Mouse (Mus musculus) lung, adult 18-20 months (tissue): ENCODE results near the gene Homer2.
A peak's percentile ranks its signal among the peaks of the same experiment; 100 is the strongest.

ENCODE experiments used
- DNase-seq, 2 experiments: peaks; one replicate each; pipeline ENCODE4 v3.0.0; 2022; ENCODE audit warnings: mixed read lengths in 2 of 2

Gene Homer2

DNA sequence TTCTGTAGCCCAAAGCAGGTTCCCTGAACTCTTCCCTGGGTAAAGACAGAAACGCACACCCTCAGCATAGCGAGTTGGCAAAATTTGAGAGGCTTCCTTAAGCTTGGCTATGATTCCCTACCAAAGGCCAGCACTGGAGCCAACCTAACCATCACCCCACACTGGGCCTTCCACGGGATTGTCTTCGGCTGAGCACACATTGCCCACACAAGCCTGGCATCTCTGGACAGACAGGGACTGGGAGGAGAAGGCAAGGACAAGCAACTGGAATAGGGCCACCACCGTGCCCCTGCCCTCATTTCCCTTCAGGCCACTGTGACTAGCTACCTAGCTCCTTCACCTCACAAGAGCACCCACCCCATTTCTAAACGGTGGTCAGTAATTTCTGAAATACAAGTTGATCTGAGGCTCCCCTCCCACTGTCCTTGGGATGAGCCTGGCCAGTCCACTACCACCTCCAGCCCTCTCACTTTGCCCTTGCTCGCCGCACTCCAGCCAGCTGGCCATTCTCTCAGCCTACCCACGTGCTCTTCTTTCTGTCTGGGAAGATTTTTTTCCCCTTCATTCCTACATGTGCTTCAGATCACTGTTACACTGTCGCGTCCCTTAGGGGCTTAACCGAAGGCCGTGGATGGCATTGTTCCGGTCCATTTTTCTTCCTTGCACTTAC is at the start of gene Homer2:
Homer2 (minus strand) TSS at position 57 of the 670 bp plus-strand sequence.
- no peak for DNase-seq

DNA sequence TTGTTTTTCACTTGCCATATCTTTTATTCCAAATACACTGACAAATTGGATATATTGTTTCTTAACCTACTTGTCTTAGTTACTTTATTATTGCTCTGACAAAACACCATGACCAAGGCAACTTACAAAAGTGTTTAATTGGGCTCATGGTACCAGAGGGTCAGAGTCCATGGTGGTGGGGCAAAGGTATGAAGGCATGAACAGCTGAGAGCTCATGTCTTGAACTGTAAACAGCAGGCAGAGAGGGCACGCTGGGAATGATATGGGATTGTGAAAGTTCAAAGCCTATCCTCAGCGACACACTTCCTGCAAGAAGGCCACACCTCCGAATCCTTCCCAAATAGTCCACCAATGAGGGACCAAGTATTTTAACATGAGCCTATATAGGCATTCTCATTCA is 40.6 kb upstream of the Homer2 start:
- no peak for DNase-seq

DNA sequence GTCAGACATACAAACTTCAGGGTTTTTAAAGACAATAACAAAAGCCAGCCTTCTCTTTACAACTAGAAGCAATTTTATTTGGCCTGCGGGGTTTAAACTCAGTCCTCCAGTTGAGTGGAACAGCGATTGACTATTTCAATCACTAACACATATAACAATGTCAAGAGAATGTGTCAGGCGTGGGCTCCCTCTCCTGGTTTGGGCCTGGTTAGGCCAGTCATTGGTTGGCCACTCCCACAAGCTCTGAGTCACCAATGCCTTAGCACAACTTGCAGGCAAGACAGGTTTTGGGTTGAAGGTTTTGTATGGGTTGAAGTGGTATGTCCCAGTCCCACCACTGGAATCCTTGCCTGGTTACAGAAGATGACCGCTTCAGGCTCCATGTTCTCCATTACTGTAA is 36.8 kb upstream of the Homer2 start:
- DNase-seq, result peak; percentile 45 to 63

DNA sequence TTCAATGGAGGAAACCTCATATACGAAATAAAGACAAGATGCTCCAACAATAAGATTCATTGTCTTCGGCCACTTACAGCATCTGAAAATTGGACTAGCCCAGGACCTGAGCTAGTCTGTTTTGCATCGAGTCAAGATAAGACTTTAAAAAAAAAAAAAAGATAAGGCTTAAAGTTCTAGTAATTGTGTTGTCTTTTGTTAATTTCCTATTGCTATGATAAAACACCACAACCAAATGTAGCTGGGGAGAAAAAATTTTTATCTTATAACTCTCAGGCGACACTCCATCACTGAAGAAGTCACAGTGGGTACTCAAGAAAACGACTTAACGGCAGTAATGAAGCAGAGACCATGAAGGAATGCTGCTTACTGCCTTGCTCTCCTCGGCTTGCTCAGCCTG is 32.7 kb upstream of the Homer2 start:
- DNase-seq, result no peak

DNA sequence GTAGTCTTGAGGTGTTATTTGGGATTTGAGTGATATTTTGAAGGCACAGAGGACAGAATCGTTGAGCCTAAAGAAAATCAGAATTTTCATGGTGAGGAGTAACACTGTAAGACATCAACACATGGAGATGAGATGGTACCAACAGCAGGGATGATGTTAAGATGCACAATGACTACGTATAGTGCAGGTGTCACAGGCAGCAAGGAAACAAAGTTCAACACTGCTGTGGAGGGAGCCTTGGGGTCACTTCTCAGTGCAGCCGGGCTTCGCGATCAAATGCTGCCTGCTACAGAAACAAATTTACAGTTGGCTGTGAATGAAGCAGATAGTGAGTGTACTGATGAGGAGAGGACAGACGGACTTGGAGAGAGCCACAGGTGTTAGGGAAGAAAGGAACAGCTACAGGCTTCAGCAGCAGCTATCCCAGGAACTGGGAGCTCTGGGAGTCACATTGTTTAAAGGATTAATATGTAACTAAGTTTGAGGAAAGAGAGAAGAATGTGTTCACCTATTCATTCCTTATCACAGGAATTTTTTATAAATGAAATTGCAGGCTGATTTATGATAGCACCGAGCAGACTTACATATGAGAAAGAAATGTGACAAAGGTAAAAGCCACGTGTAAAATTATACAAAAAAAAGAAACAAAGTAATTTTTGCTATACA is 31.5 kb upstream of the Homer2 start:
- no peak for DNase-seq

DNA sequence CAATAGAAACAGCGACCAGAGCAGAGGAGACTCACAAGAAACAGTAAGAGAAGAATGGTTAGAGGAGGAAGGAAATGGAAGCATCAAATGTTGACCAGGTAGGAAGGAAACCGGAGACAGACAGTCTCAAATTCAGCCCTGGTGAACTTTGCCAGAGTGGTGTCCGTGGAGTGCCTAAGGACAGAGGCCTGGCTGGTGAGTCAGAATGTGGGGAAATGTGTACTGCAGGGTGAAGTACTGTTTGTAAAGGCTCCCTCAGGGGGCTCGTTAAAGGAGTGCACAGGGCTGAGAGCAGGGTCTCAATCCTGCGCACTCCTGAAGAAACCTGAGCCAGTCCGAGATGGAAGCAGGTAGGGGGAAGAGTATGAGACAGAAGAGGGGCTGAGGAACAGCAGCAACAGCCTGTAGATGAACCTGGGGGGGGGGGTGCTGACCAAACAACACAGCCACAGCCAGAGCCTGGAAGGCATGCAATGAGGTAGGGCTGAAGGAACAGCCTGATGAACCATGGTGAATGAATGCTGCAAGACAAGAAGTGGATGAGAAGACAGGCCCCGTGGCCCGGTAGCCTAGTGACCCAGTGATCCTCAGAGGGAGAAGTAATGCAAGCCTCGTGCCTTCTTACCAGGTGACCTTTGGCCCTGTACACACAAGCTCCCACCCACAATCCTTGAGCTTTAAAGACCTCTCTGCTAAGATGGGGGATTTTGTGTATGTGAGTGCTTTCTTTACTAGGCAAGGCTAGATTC is 28.1 kb upstream of the Homer2 start:
- no peak for DNase-seq

DNA sequence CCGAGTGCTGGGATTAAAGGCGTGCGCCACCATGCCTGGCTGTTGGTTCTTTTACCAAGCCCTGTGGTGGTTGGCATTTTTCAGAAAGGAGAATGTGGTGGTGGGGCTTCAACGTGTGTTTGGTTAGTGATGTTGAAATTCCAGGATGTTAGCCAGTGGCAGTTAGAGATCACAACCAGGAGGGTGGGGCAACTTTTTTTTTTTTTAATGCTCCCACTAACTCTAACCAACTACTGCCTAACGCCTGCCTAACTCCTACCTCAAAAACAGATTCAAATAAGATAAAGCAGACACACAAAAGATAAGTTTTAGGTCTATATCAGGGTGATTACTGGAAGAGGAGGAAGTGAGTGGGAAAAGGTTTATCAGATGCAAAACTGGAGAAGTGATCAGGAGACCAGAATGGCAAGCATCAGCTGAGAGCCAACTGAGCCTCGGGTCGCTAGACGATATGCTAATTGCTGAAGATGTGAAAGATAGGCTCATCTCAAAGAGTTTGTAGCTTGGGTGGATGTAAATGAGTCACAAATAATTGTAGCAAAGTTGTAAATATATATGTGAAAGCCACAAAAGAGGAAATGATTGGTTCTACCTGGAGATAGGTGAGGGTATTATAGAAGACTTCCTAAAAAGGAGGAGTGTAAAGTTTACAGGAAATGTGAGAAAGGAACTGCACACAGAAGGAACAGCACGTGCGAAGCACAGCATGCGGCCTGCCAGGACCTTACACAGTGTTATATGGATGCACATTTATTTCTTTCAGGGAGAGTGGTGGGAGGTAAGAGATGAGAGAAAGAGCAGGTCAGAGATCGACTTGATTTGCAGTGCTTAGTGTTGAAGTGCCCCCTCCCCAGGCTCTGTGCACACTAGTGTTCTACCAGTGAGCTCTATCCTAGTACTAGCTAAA is 25.1 kb upstream of the Homer2 start:
- DNase-seq, result no peak

DNA sequence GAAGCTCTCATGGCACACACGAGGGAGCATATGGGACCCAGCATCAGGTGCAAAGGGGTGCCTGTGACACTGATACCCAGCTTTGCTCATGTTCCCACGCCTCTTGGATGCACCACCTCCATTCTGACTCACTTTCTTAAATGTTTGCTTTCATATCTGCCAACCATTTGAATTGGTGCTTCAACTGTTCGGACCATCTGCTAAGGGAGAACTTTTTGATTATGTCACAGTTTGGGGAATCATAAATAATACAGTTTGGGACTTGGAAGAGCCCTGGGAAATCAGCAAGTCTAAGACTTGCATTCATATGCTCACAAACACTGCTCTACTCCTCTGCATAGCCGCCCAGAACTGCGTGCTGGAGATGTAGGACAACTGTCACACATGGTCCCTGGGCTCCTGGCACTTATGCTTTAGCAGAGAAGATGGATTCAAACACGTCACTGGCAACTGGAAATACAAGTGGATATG is 23.9 kb upstream of the Homer2 start:
- no peak for DNase-seq

DNA sequence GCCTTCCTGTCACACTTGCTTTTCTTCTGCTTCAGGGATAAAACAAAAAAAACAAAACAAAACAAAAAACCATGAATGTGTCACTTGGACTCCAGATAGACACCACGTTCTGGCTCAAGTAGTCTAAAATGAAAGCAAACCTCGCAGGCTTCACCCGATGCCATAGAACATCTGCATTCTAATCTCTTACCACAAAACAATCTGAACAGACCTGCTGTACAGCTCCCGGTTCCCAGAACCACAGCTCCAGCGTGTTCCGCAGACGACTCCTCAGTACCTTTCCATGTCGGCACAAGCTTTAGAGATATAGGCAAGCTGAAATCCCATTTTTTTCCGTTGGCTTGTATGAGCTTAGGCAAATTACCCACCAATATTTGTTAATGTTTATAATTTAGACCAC is 22.5 kb upstream of the Homer2 start:
- DNase-seq, result no peak

DNA sequence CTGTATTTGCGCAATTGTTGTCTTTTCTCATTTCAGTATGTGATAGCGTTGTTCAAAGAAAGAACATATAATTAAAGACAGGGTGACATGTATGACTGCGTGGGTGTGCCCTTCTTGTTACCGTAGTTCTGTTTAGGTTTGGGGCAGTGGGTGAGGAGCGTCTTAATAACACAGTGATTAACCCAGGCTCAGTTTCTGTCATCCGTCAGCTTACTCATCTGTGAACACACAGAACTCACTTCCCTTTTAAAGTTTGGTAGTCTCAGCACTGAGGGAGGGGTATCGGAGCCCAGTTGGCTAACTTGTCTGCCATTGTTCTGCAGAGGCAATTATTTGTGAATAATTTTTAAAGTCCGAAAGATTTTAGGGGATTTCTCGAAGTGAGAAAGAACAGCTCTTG is 20.4 kb upstream of the Homer2 start:
- DNase-seq, result no peak

DNA sequence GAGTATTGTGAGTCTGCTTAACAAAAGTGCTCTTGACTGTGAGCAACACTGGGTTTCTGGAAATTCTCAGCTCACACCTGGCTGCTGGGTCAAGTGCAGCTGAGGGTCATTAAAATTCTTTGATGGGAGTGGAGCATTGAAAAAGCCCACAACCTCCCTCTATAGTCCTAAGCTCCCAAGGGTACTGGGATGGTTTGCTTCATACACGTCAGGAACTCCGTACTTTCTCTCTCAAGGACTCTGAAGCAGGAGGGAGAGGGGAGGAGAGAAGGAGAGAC is 19.3 kb upstream of the Homer2 start:
- peak; percentile 33 to 58 for DNase-seq

DNA sequence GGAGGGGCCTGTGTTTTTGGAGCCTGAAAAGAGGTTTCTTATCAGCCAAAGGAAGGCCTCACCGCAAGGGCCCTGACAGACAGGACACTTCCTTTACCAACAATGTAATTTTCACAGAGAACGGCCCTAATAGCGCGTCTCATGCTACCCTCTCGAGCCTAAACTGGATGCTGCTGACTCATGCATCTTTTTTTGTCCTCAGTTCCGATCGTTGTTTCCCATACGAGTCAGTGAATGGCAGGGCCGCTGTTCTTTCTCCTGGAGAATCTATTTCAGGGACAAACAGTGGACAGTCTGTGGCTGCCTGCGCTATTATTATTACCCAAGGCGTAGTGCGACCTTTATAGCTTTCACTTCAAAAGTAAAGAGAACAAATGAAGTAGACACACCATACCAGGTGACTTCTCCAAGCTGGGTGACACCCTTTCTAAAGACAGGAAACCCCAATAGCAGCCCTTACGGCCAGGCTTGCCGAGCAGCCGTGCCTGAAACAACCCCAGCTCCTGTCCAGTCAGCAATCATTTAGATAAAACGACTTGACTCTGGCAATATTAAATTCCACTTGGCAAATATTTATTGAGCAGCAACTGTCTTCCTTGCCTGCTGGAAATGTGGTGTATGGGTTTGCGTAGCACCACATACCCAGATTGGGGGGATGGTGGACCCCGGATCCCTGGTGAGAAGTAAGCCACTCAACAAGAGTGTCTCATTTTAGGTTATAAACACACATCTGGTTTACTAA is 18.8 kb upstream of the Homer2 start:
- DNase-seq, result no peak

DNA sequence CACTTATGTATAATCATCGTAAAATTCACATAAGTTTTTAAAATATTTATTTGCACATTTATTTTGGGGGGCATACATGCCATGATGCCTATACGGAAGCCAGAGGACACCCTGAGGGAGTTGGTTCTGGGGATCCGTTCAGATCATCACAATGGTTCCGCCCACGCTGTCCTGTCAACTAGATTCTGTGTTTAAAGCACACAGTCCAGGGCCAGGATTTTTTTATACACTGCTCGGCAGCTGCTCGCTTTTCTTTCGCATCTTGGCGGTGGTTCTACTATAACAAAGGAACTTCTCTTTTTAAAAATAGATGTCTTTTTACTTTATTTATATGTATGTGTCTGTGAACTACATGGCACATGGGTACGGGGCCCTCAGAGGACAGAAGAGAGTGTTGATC is 16.5 kb upstream of the Homer2 start:
- no peak for DNase-seq

DNA sequence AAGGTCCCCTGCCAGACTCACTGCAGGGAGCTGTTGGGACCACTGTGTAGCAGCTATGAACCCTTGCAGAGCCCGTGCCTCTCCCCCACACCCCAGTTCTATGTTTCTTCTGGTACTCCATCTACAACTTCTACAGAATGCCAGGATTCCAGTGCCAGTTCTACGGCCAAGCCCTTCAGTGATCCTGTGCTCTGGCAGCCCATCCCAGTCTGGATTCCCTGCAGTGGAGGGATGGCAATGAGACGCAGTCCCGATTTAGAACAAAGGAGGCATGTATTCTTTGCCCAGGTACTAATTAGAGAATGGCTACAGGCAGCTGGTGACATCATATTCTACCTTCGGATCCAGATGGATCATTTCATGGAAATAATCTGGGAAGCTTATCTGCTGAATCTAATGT is 13.9 kb upstream of the Homer2 start:
- DNase-seq, result no peak

DNA sequence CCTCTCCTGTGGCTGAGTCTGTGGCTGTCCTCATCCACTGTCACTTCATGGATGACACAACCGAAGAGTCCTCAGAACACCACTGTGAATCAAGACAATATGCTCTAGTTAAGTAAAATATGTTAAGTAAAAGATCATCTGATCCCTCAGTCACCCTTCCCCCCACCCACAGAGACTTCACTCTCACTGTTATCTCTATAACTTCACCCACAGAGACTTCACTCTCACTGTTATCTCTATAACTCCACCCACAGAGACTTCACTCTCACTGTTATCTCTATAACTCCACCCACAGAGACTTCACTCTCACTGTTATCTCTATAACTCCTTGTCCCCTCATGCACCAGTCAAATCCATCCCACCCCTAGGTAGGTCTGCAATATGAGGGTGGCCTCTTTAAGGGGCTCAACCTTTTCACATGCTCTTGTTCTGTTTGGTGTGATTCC is 11.9 kb upstream of the Homer2 start:
- no peak for DNase-seq

DNA sequence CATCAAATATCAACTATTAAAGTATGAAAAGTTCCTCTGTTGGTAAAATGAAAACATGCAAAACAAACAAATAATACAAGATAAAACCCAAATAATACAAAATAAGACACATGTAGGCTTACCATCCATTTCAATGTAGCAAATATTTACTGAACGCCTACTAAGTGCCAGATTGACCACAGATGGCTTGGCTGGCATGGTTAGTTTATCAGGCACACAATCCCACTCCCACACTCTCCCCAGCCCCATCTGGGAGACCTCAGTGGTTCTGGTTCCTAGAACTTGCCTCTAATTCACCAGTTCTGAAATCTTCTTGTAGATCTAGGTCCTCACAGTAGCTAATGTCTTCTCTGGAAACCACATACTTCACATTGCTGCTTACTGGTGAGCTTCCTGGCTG is 11.3 kb upstream of the Homer2 start:
- no peak for DNase-seq

DNA sequence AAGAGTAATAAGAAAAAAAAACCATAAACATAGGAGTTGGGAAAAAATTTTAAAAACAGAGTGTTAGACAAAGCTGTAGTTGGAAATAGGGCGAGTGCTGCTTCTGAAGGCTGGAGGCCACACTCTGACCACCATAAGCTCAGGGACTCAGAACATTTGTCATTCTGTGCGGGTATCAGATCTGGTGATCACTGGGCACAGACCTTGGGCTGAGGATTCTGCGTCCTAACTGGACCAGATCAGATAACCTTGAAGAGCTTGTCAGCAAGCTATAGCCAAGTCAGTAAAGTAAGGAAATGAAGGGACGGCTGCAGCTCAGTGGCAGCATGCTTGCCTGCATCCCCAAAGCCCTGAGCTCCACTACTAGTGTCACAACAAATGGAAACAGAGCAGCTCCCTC is 2.8 kb upstream of the Homer2 start:
- DNase-seq, result no peak

DNA sequence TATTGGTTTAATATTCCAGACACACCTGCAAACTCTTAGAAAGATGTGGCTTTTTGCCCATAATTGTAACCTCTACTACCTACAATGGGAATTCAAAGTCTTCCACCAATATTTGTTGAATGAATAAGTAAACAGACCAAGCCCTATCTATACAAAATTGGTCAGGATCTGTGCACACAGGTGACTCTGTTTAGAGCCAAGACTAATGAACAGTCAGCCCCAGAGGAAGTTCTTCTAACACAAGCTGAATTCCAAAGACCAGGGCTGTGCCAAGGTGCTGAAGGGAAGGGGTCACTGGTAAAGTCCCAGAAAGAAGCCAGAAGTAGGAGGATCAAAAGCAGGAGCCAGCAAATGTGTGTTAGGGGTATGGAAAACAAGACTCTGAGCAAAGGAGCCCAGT is 838 bp upstream of the Homer2 start:
- DNase-seq, result no peak

DNA sequence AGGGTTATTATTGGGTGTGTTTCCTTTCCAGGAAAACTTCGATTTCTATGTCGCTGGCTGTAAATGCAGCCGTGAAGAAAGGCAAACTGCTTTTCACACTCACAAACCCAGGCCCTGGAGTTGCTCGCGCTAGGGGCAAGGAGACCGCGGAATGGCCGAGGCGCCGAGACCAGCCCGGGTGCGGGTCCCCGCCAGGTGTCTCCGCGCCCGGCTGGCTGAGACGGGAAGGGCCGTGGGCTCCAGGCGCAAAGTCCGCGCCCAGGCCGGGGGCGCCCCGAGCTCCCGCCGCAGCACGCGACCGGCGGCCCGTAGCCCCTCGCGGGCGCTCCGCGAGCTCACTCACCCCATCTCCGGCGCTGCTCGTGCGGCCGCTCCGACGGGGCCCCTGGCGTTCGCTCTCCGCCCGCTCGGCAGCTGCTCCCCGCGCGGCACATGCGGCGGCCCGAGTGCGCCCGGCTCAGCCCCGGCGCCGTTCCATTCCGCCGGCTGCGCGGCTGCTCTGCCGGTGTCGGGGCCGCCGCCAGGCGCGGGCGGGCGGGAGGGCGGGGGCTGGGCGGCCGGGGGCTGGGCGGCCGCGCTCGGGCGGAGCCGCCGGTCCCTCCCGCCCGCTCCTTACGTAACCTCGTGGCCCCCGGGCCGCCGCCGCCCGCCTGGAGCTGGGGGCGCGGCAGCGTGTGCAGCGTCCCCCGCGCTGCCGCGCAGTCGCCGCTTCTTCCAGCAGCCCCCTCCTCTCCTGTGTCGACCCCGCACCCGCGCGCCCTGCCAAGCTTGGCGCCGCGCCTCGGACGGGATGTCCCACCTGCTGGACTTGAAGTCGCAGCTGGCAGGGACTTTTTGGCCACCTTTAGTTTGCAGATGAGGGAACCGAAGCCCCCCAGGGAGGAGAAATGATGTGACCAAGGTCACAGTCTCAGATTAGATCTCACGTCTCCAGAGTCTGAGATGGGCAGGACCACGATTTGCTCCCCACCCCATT is 623 bp downstream of the Homer2 start:
- DNase-seq, result peak in 1 of 2 experiments; percentile 14

DNA sequence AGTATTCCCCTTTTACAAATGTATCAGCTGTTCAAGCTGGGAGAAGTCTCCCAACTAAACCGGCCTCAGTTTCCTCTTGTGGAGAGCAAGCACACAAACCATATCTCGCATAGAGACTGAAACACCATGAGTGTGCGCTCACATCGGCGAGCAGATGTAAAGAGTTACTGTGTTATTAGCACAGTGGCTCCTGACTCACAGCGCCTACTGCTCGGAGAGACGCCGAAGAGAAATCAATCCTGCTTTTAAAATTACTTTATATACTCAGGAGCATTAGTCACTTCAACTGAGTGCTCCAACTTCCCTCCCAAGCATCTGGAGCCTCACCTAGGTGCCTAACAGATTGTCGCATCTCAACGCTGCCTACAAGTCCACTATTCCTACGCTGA is 1.3 kb downstream of the Homer2 start:
- DNase-seq, result no peak

DNA sequence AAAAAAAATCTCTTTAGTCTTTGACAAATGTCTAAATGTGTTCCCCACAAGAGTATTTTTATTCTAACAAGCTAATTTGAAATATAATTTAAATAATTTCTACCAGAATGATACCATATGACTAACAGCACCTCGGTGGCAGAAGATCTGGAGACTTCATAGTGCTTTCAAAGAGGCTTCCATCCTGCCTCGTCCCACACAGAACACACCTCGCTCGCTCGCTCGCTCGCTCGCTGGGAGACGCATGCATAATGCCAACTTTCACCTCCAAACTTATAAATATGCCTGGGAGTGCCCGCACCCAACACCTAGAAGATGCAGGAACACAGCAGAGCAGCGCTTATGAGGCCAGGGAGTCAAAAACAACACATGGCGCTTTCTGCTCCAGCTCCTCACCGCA is 9.0 kb downstream of the Homer2 start:
- no peak for DNase-seq
